Mouse (Mus musculus) embryonic fibroblast, embryonic 13.5 days (primary cell): ENCODE results near the gene Cox5b. TPM values are rescaled to one million over a fixed set of nuclear protein-coding genes. Genes with fewer than 3 reads are reported as not detected.

Experiments
- H3K27ac ChIP-seq: 2 replicates; pipeline ENCODE4 v1.5.1; 2012; ENCODE audit warnings: low read length, control low read depth, inconsistent platforms; ENCODE audit not compliant: insufficient read depth
- H3K4me1 ChIP-seq: 2 replicates; pipeline ENCODE4 v1.6.1; 2011; ENCODE audit warnings: low read length; ENCODE audit not compliant: control insufficient read depth, insufficient read depth
- H3K4me3 ChIP-seq: 2 replicates; pipeline ENCODE4 v1.5.1; 2011; ENCODE audit warnings: mild to moderate bottlenecking, control low read depth, low read length; ENCODE audit not compliant: insufficient read depth
- CTCF ChIP-seq: IDR thresholded peaks from 2 replicates; pipeline ENCODE4 v1.5.1; 2011; ENCODE audit warnings: mild to moderate bottlenecking, control low read depth, low read length, moderate library complexity, borderline replicate concordance; ENCODE audit not compliant: insufficient read depth
- POLR2A ChIP-seq: IDR thresholded peaks from 2 replicates; pipeline ENCODE4 v1.6.1; 2011; ENCODE audit warnings: low read depth, mild to moderate bottlenecking, control low read depth, low read length, moderate library complexity
- polyA plus RNA-seq: library from polyadenylated mRNA; stranded (reverse); fragments of >200 nt; gene quantifications from 2 replicates; pipeline ENCODE4 v1.2.4, GENCODE M21; 2011; ENCODE audit warnings: low read depth; ENCODE audit not compliant: missing spikeins, insufficient read length

The Cox5b gene
- polyA plus RNA-seq, 1 experiment, result 417 TPM

- Histone ChIP-seq H3K4me1 (no peaks in the 10 kb centered on the region), H3K4me3 (no peak overlapping the region), H3K27ac (no peak overlapping the region)
- TF ChIP-seq POLR2A (no peak), CTCF (peak; percentile 67; the same call in 1 of the 2 replicates)
Measured at GRCm38 (mm10) chr1:36683810-36684467, 7.3 kb upstream of the Cox5b start.

- H3K27ac ChIP-seq, result no peak overlapping the region
- H3K4me1 ChIP-seq, result no peaks in the 10 kb centered on the region
- peak overlapping the region; percentile 17; the same call in 1 of the 2 replicates for H3K4me3 ChIP-seq
- TF ChIP-seq POLR2A, result no peak
- no peak for TF ChIP-seq CTCF
Measured at GRCm38 (mm10) chr1:36690671-36691235, 496 bp upstream of the Cox5b start.

GRCm38 (mm10) chr1:36694871-36695270 lies 3.6 kb downstream of the Cox5b start:
- Histone ChIP-seq H3K27ac (no peak overlapping the region), H3K4me3 (no peak overlapping the region), H3K4me1 (no peaks in the 10 kb centered on the region)
- no peak for TF ChIP-seq POLR2A
- TF ChIP-seq CTCF, result no peak

GRCm38 (mm10) chr1:36696411-36696810 lies 5.2 kb downstream of the Cox5b start:
- TF ChIP-seq CTCF (no peak), POLR2A (no peak)
- Histone ChIP-seq H3K4me3 (no peak overlapping the region), H3K4me1 (no peaks in the 10 kb centered on the region), H3K27ac (no peak overlapping the region)

- H3K27ac ChIP-seq, result no peak overlapping the region
- H3K4me3 ChIP-seq, result no peak overlapping the region
- H3K4me1 ChIP-seq, result no peaks in the 10 kb centered on the region
- TF ChIP-seq POLR2A, result no peak
- no peak for TF ChIP-seq CTCF
Measured at GRCm38 (mm10) chr1:36697030-36697429, 5.8 kb downstream of the Cox5b start.

- peaks cover 5% of the 10 kb centered on the region for H3K4me1 ChIP-seq
- no peak overlapping the region for H3K27ac ChIP-seq
- no peak for TF ChIP-seq POLR2A
- TF ChIP-seq CTCF, result no peak
- no peak overlapping the region for H3K4me3 ChIP-seq
Measured at GRCm38 (mm10) chr1:36707166-36707565, 15.9 kb downstream of the Cox5b start.

- H3K27ac ChIP-seq, result no peak overlapping the region
- no peak overlapping the region for H3K4me3 ChIP-seq
- TF ChIP-seq CTCF (no peak), POLR2A (no peak)
- peaks cover 5% of the 10 kb centered on the region for H3K4me1 ChIP-seq
Measured at GRCm38 (mm10) chr1:36707797-36708196, 16.5 kb downstream of the Cox5b start.

- TF ChIP-seq POLR2A, result no peak
- TF ChIP-seq CTCF, result no peak
- Histone ChIP-seq H3K4me3 (peak overlapping the region; percentile 94), H3K4me1 (peaks cover 5% of the 10 kb centered on the region), H3K27ac (no peak overlapping the region)
Measured at GRCm38 (mm10) chr1:36708626-36709025, 17.4 kb downstream of the Cox5b start.

- H3K4me3 ChIP-seq, result peak overlapping the region; percentile 94
- peak overlapping the region; percentile 63 for H3K27ac ChIP-seq
- peaks cover 5% of the 10 kb centered on the region for H3K4me1 ChIP-seq
- TF ChIP-seq CTCF (no peak), POLR2A (no peak)
Measured at GRCm38 (mm10) chr1:36709055-36709853, 18.0 kb downstream of the Cox5b start.
